Mouse (Mus musculus): ENCODE data around the gene Gm47985. TPM values are rescaled to one million over a fixed set of nuclear protein-coding genes. Genes with fewer than 3 reads are reported as not detected.
"Not testable (repeated sequence)": the region's sequence is repeated elsewhere in the genome, so short reads cannot be mapped to it uniquely, and the experiment has no call there.

Gm47985 gene
- polyA plus RNA-seq, 1 experiment from 2014 or later: 0.26 TPM

DNA sequence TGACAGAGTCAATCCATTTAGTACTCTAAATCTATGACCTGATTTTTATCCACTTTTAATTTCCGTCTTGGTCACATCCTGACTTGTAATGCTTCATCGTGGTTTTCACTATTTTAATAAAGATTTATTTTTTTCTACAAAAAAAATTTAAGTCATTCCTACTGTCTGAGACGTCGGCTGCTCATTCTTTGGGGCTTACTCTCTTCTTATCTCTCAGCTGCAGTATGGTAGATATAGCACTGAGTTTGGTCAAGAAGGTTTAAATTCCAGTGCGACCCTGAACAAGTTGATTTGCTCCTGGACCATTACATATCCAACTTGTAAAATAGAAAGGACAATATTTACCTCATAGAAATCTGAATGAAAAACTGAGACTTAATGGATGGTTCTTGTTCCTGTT, 29.3 kb downstream of the Gm47985 start:
- H3K9ac ChIP-seq (ENCODE audit: low read depth, low read length); H3K27ac ChIP-seq (ENCODE audit: low read length); H3K27me3 ChIP-seq (replicated peaks; ENCODE audit: control insufficient read depth, insufficient read depth, low read length); H3K4me3 ChIP-seq (ENCODE audit: low read length); H3K36me3 ChIP-seq (ENCODE audit: control insufficient read depth, insufficient read depth, low read length); H3K4me2 ChIP-seq (ENCODE audit: low read depth, low read length); ATAC-seq; H3K9me3 ChIP-seq (ENCODE audit: control insufficient read depth, low read length); H3K4me1 ChIP-seq (ENCODE audit: control insufficient read depth, insufficient read depth, low read length): not testable (repeated sequence)
- 87% methylated on average over 5 of the region's 5 CpGs for WGBS

DNA sequence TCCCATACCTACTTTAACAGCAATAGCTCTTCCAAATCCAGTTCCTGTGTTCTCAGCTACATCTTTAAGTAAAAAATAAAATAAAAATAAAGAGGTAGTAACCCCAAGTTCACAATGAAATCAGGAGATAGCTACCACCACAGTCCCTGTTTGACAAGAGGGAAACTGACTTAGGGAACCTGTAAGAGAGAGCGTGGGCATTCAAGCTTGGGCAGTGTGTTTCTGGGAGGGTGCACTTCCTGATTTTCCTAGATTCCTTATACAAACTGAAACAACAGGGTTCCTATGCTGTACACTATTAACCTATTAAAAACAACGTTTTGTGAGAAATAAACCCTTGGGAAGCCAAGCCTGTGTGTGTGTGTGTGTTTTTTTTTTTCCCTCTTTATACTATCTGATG, 32.5 kb downstream of the Gm47985 start:
- Histone ChIP-seq H3K4me3 (ENCODE audit: low read length) (no peak overlapping the region), H3K9ac (ENCODE audit: low read depth, low read length) (no peak overlapping the region), H3K9me3 (ENCODE audit: control insufficient read depth, low read length) (no peaks in the 10 kb centered on the region), H3K36me3 (ENCODE audit: control insufficient read depth, insufficient read depth, low read length) (no peaks in the 10 kb centered on the region), H3K27ac (ENCODE audit: low read length) (no peak overlapping the region), H3K4me2 (ENCODE audit: low read depth, low read length) (no peak overlapping the region), H3K4me1 (ENCODE audit: control insufficient read depth, insufficient read depth, low read length) (peaks cover 7% of the 10 kb centered on the region; the same call in 1 of the 2 replicates), H3K27me3 (replicated peaks; ENCODE audit: control insufficient read depth, insufficient read depth, low read length) (no peaks in the 10 kb centered on the region)
- ATAC-seq: no peak
- WGBS: 77% methylated on average over 2 of the region's 2 CpGs

GRCm38 (mm10) chr1:151215985-151216384, 33.6 kb downstream of the Gm47985 start:
- H3K4me2 ChIP-seq (ENCODE audit: low read depth, low read length): no peak overlapping the region
- H3K4me1 ChIP-seq (ENCODE audit: control insufficient read depth, insufficient read depth, low read length): peaks cover 7% of the 10 kb centered on the region; the same call in 1 of the 2 replicates
- ATAC-seq: peak; percentile 86
- no peaks in the 10 kb centered on the region for H3K27me3 ChIP-seq (replicated peaks; ENCODE audit: control insufficient read depth, insufficient read depth, low read length)
- no peak overlapping the region for H3K4me3 ChIP-seq (ENCODE audit: low read length)
- no peaks in the 10 kb centered on the region for H3K9me3 ChIP-seq (ENCODE audit: control insufficient read depth, low read length)
- WGBS: 42% methylated on average over 1 of the region's 1 CpGs
- H3K9ac ChIP-seq (ENCODE audit: low read depth, low read length): no peak overlapping the region
- peak overlapping the region; percentile 49 for H3K27ac ChIP-seq (ENCODE audit: low read length)
- no peaks in the 10 kb centered on the region for H3K36me3 ChIP-seq (ENCODE audit: control insufficient read depth, insufficient read depth, low read length)

- no peaks in the 10 kb centered on the region for H3K36me3 ChIP-seq (ENCODE audit: control insufficient read depth, insufficient read depth, low read length)
- H3K27me3 ChIP-seq (replicated peaks; ENCODE audit: control insufficient read depth, insufficient read depth, low read length): no peaks in the 10 kb centered on the region
- H3K4me2 ChIP-seq (ENCODE audit: low read depth, low read length): no peak overlapping the region
- ATAC-seq: peak; percentile 75
- H3K4me3 ChIP-seq (ENCODE audit: low read length): no peak overlapping the region
- peak overlapping the region; percentile 49 for H3K27ac ChIP-seq (ENCODE audit: low read length)
- 51% methylated on average over 3 of the region's 3 CpGs for WGBS
- H3K9ac ChIP-seq (ENCODE audit: low read depth, low read length): no peak overlapping the region
- peaks cover 7% of the 10 kb centered on the region; the same call in 1 of the 2 replicates for H3K4me1 ChIP-seq (ENCODE audit: control insufficient read depth, insufficient read depth, low read length)
- no peaks in the 10 kb centered on the region for H3K9me3 ChIP-seq (ENCODE audit: control insufficient read depth, low read length)
These were observed 34.1 kb downstream of the Gm47985 start for GRCm38 (mm10) chr1:151216417-151216816.

DNA sequence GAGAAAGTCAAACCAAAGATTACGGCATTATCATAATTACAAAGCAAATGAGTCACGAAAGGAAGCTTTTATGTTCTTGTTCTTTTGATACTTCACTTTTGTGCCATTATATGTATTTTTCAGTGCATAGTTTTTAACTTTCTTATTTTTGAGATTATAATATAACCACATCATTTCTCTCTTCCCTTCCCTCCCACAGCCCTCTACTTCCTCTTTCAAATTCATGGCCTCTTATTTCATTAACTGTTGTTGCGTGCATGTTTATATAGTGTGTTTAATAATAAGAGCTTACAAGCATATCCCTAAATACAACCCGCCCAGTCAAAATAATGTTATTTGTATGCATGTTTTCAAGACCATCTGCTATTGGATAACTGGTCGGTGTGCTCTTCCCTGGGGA, 36.7 kb downstream of the Gm47985 start:
- Histone ChIP-seq H3K9me3 (ENCODE audit: control insufficient read depth, low read length) (no peaks in the 10 kb centered on the region), H3K4me1 (ENCODE audit: control insufficient read depth, insufficient read depth, low read length) (peaks cover 7% of the 10 kb centered on the region; the same call in 1 of the 2 replicates), H3K9ac (ENCODE audit: low read depth, low read length) (no peak overlapping the region), H3K27ac (ENCODE audit: low read length) (no peak overlapping the region), H3K27me3 (replicated peaks; ENCODE audit: control insufficient read depth, insufficient read depth, low read length) (no peaks in the 10 kb centered on the region), H3K4me3 (ENCODE audit: low read length) (no peak overlapping the region), H3K4me2 (ENCODE audit: low read depth, low read length) (no peak overlapping the region), H3K36me3 (ENCODE audit: control insufficient read depth, insufficient read depth, low read length) (no peaks in the 10 kb centered on the region)
- ATAC-seq: no peak
- WGBS: 92% methylated on average over 5 of the region's 5 CpGs

GRCm38 (mm10) chr1:151220098-151220497, 37.8 kb downstream of the Gm47985 start:
- no peaks in the 10 kb centered on the region for H3K9me3 ChIP-seq (ENCODE audit: control insufficient read depth, low read length)
- no peak overlapping the region for H3K27ac ChIP-seq (ENCODE audit: low read length)
- no peak overlapping the region for H3K4me3 ChIP-seq (ENCODE audit: low read length)
- H3K4me1 ChIP-seq (ENCODE audit: control insufficient read depth, insufficient read depth, low read length): peaks cover 7% of the 10 kb centered on the region; the same call in 1 of the 2 replicates
- no peaks in the 10 kb centered on the region for H3K36me3 ChIP-seq (ENCODE audit: control insufficient read depth, insufficient read depth, low read length)
- no peak overlapping the region for H3K4me2 ChIP-seq (ENCODE audit: low read depth, low read length)
- H3K27me3 ChIP-seq (replicated peaks; ENCODE audit: control insufficient read depth, insufficient read depth, low read length): no peaks in the 10 kb centered on the region
- no peak overlapping the region for H3K9ac ChIP-seq (ENCODE audit: low read depth, low read length)
- ATAC-seq: no peak
- 77% methylated on average over 7 of the region's 7 CpGs for WGBS

DNA sequence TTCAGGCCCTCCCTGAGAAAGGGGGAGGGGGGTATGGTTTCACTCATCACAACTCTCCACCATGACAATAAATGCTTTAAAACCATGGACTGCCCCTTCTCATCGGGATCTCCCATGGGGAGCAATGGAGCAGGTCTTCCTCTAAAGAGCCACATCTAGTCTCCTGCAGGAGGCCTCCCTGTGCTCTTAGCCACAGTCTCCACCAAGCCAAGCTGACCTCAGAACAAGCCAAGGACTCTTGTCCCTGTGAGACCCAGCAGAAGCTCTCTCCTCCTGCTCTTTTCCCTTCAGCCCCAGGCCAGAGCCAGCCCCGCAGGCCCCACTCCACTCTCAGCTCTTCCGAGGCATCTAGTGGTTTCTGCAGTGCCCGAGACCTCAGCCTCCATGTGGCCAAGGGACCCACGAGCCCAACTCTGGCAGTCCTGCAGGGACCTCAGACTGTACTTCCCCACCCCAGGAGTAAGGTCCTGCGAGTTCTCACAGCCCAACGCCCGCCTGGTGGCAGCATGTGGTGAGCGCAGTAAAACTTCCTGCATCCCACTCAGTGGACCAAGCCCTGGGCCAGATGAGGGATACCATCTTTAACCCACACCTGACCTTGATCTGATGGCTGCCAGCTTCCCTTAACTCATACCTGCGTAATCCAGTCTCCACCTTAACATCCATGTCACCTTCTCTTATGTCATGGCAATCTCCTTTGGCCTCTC, 40.4 kb downstream of the Gm47985 start:
- no peak overlapping the region for H3K4me2 ChIP-seq (ENCODE audit: low read depth, low read length)
- H3K4me1 ChIP-seq (ENCODE audit: control insufficient read depth, insufficient read depth, low read length): no peaks in the 10 kb centered on the region
- no peak overlapping the region for H3K27ac ChIP-seq (ENCODE audit: low read length)
- H3K9me3 ChIP-seq (ENCODE audit: control insufficient read depth, low read length): no peaks in the 10 kb centered on the region
- no peak overlapping the region for H3K4me3 ChIP-seq (ENCODE audit: low read length)
- H3K36me3 ChIP-seq (ENCODE audit: control insufficient read depth, insufficient read depth, low read length): no peaks in the 10 kb centered on the region
- no peak for ATAC-seq
- H3K9ac ChIP-seq (ENCODE audit: low read depth, low read length): no peak overlapping the region
- WGBS: 87% methylated on average over 10 of the region's 10 CpGs
- no peaks in the 10 kb centered on the region for H3K27me3 ChIP-seq (replicated peaks; ENCODE audit: control insufficient read depth, insufficient read depth, low read length)

DNA sequence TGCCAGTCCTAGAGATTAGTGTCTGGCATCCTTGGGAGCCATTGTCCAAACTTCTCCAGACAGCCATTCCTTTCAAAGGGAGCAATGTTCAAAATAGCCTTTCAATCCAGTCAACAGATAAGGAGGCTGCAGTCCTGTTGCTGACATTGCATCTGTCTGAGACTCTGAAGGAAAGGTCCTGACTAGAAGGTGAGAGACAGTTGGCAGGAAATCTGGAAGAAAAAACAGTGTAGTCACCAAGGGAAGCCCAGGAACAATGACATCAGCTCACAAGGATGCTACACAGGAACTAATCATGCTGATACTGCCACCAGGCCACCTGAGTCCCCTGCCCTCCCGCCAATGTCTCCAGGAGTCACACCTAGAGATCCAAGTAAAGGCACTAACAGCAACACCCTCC, 41.0 kb downstream of the Gm47985 start:
- Histone ChIP-seq H3K27ac (ENCODE audit: low read length) (no peak overlapping the region), H3K9me3 (ENCODE audit: control insufficient read depth, low read length) (no peaks in the 10 kb centered on the region), H3K4me2 (ENCODE audit: low read depth, low read length) (no peak overlapping the region), H3K9ac (ENCODE audit: low read depth, low read length) (no peak overlapping the region), H3K36me3 (ENCODE audit: control insufficient read depth, insufficient read depth, low read length) (no peaks in the 10 kb centered on the region), H3K4me1 (ENCODE audit: control insufficient read depth, insufficient read depth, low read length) (no peaks in the 10 kb centered on the region), H3K27me3 (replicated peaks; ENCODE audit: control insufficient read depth, insufficient read depth, low read length) (no peaks in the 10 kb centered on the region), H3K4me3 (ENCODE audit: low read length) (no peak overlapping the region)
- 67% methylated on average over 1 of the region's 1 CpGs for WGBS
- no peak for ATAC-seq

DNA sequence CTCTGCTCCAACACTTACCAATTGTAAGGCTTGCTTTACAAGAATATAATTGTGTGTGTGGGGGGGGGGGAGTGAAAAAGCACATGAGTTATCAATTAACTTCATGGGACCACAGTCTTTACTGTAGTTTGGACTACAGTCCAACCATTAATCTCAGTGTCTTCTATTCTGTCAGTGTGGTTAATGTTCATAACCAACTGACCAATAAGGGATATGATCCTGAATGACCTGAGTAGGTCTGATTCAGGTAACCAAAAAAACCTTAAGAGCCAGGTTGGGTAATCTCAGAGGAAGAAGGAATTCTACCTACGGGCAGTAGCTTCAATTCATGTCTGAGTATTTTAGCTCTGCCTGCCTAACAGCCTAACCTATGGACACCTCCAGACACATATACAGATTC, 42.2 kb downstream of the Gm47985 start:
- no peak for ATAC-seq
- Histone ChIP-seq H3K4me2 (ENCODE audit: low read depth, low read length) (no peak overlapping the region), H3K9ac (ENCODE audit: low read depth, low read length) (no peak overlapping the region), H3K4me3 (ENCODE audit: low read length) (no peak overlapping the region), H3K27ac (ENCODE audit: low read length) (no peak overlapping the region), H3K27me3 (replicated peaks; ENCODE audit: control insufficient read depth, insufficient read depth, low read length) (no peaks in the 10 kb centered on the region), H3K9me3 (ENCODE audit: control insufficient read depth, low read length) (no peaks in the 10 kb centered on the region), H3K36me3 (ENCODE audit: control insufficient read depth, insufficient read depth, low read length) (no peaks in the 10 kb centered on the region), H3K4me1 (ENCODE audit: control insufficient read depth, insufficient read depth, low read length) (no peaks in the 10 kb centered on the region)
- 95% methylated on average over 1 of the region's 1 CpGs for WGBS

- H3K27ac ChIP-seq (ENCODE audit: low read length): no peak overlapping the region
- H3K27me3 ChIP-seq (replicated peaks; ENCODE audit: control insufficient read depth, insufficient read depth, low read length): no peaks in the 10 kb centered on the region
- H3K4me3 ChIP-seq (ENCODE audit: low read length): no peak overlapping the region
- H3K36me3 ChIP-seq (ENCODE audit: control insufficient read depth, insufficient read depth, low read length): no peaks in the 10 kb centered on the region
- no peak overlapping the region for H3K9ac ChIP-seq (ENCODE audit: low read depth, low read length)
- 78% methylated on average over 8 of the region's 8 CpGs for WGBS
- no peaks in the 10 kb centered on the region for H3K4me1 ChIP-seq (ENCODE audit: control insufficient read depth, insufficient read depth, low read length)
- no peak for ATAC-seq
- no peaks in the 10 kb centered on the region for H3K9me3 ChIP-seq (ENCODE audit: control insufficient read depth, low read length)
- H3K4me2 ChIP-seq (ENCODE audit: low read depth, low read length): no peak overlapping the region
These were observed 45.2 kb downstream of the Gm47985 start for GRCm38 (mm10) chr1:151227506-151227905.
